Mouse (Mus musculus): ENCODE data around the gene Hrh1. TPM values are rescaled to one million over a fixed set of nuclear protein-coding genes. Genes with fewer than 3 reads are reported as not detected.

Gene Hrh1
- polyA plus RNA-seq, 1 experiment from 2014 or later = 0.06 TPM

GRCm38 (mm10) chr6:114406634-114407033, 8.9 kb downstream of the Hrh1 start:
- WGBS = 57% methylated on average over 1 of the region's 1 CpGs
- Histone ChIP-seq H3K4me1 (replicated peaks; ENCODE audit: control insufficient read depth, insufficient read depth) (no peaks in the 10 kb centered on the region), H3K4me2 (replicated peaks; ENCODE audit: low read depth) (no peak overlapping the region), H3K9ac (ENCODE audit: low read length) (no peak overlapping the region), H3K27me3 (ENCODE audit: control insufficient read depth, insufficient read depth, low read length) (no peaks in the 10 kb centered on the region), H3K27ac (replicated peaks) (no peak overlapping the region), H3K36me3 (ENCODE audit: control insufficient read depth, insufficient read depth, low read length) (no peaks in the 10 kb centered on the region), H3K4me3 (ENCODE audit: low read depth, low read length) (no peak overlapping the region), H3K9me3 (ENCODE audit: control insufficient read depth, low read length) (no peaks in the 10 kb centered on the region)
- DNase-seq (ENCODE audit: low spot score) (no peak), ATAC-seq (ENCODE audit: low FRiP score, low TSS enrichment) (no peak)
- TF ChIP-seq EP300 (optimal IDR thresholded peaks at IDR 0.05) (no peak), CTCF (IDR thresholded peaks at IDR 0.05; ENCODE audit: low read depth) (peak; percentile 73)

- DNase-seq (ENCODE audit: low spot score) (no peak), ATAC-seq (ENCODE audit: low FRiP score, low TSS enrichment) (no peak)
- H3K27ac ChIP-seq (replicated peaks) = no peak overlapping the region
- TF ChIP-seq CTCF (IDR thresholded peaks at IDR 0.05; ENCODE audit: low read depth) = no peak
- no peak for TF ChIP-seq EP300 (optimal IDR thresholded peaks at IDR 0.05)
- H3K36me3 ChIP-seq (ENCODE audit: control insufficient read depth, insufficient read depth, low read length) = no peaks in the 10 kb centered on the region
- H3K4me2 ChIP-seq (replicated peaks; ENCODE audit: low read depth) = no peak overlapping the region
- no peak overlapping the region for H3K9ac ChIP-seq (ENCODE audit: low read length)
- H3K4me1 ChIP-seq (replicated peaks; ENCODE audit: control insufficient read depth, insufficient read depth) = no peaks in the 10 kb centered on the region
- no peak overlapping the region for H3K4me3 ChIP-seq (ENCODE audit: low read depth, low read length)
- no peaks in the 10 kb centered on the region for H3K9me3 ChIP-seq (ENCODE audit: control insufficient read depth, low read length)
- WGBS = 87% methylated on average over 7 of the region's 7 CpGs
- no peaks in the 10 kb centered on the region for H3K27me3 ChIP-seq (ENCODE audit: control insufficient read depth, insufficient read depth, low read length)
Observed at GRCm38 (mm10) chr6:114407049-114407448, 9.3 kb downstream of the Hrh1 start.

GRCm38 (mm10) chr6:114408278-114408677, 10.5 kb downstream of the Hrh1 start:
- no peak overlapping the region for H3K4me3 ChIP-seq (ENCODE audit: low read depth, low read length)
- whole genome bisulfite sequencing = 29% methylated on average over 17 of the region's 17 CpGs
- DNase-seq (ENCODE audit: low spot score) (peak; percentile 54), ATAC-seq (ENCODE audit: low FRiP score, low TSS enrichment) (peak; percentile 68; the same call in 1 of the 2 replicates)
- no peak overlapping the region for H3K27ac ChIP-seq (replicated peaks)
- no peaks in the 10 kb centered on the region for H3K36me3 ChIP-seq (ENCODE audit: control insufficient read depth, insufficient read depth, low read length)
- no peaks in the 10 kb centered on the region for H3K9me3 ChIP-seq (ENCODE audit: control insufficient read depth, low read length)
- no peaks in the 10 kb centered on the region for H3K4me1 ChIP-seq (replicated peaks; ENCODE audit: control insufficient read depth, insufficient read depth)
- H3K27me3 ChIP-seq (ENCODE audit: control insufficient read depth, insufficient read depth, low read length) = no peaks in the 10 kb centered on the region
- TF ChIP-seq CTCF (IDR thresholded peaks at IDR 0.05; ENCODE audit: low read depth) (peak; percentile 46), EP300 (optimal IDR thresholded peaks at IDR 0.05) (no peak)
- H3K9ac ChIP-seq (ENCODE audit: low read length) = no peak overlapping the region
- no peak overlapping the region for H3K4me2 ChIP-seq (replicated peaks; ENCODE audit: low read depth)

GRCm38 (mm10) chr6:114411913-114412312, 14.2 kb downstream of the Hrh1 start:
- DNase-seq (ENCODE audit: low spot score) = no peak
- TF ChIP-seq CTCF (IDR thresholded peaks at IDR 0.05; ENCODE audit: low read depth) (no peak), EP300 (optimal IDR thresholded peaks at IDR 0.05) (no peak)
- Histone ChIP-seq H3K4me3 (ENCODE audit: low read depth, low read length) (no peak overlapping the region), H3K4me2 (replicated peaks; ENCODE audit: low read depth) (no peak overlapping the region), H3K4me1 (replicated peaks; ENCODE audit: control insufficient read depth, insufficient read depth) (no peaks in the 10 kb centered on the region), H3K9ac (ENCODE audit: low read length) (no peak overlapping the region), H3K36me3 (ENCODE audit: control insufficient read depth, insufficient read depth, low read length) (no peaks in the 10 kb centered on the region), H3K27ac (replicated peaks) (no peak overlapping the region), H3K27me3 (ENCODE audit: control insufficient read depth, insufficient read depth, low read length) (no peaks in the 10 kb centered on the region), H3K9me3 (ENCODE audit: control insufficient read depth, low read length) (no peaks in the 10 kb centered on the region)
- ATAC-seq (ENCODE audit: low FRiP score, low TSS enrichment) = no peak
- WGBS = 57% methylated on average over 8 of the region's 8 CpGs

GRCm38 (mm10) chr6:114414510-114414909, 16.8 kb downstream of the Hrh1 start:
- DNase-seq (ENCODE audit: low spot score) = no peak
- Histone ChIP-seq H3K4me3 (ENCODE audit: low read depth, low read length) (no peak overlapping the region), H3K9me3 (ENCODE audit: control insufficient read depth, low read length) (no peaks in the 10 kb centered on the region), H3K27ac (replicated peaks) (no peak overlapping the region), H3K36me3 (ENCODE audit: control insufficient read depth, insufficient read depth, low read length) (no peaks in the 10 kb centered on the region), H3K27me3 (ENCODE audit: control insufficient read depth, insufficient read depth, low read length) (no peaks in the 10 kb centered on the region), H3K4me2 (replicated peaks; ENCODE audit: low read depth) (no peak overlapping the region), H3K4me1 (replicated peaks; ENCODE audit: control insufficient read depth, insufficient read depth) (no peaks in the 10 kb centered on the region), H3K9ac (ENCODE audit: low read length) (no peak overlapping the region)
- no peak for ATAC-seq (ENCODE audit: low FRiP score, low TSS enrichment)
- TF ChIP-seq CTCF (IDR thresholded peaks at IDR 0.05; ENCODE audit: low read depth) (no peak), EP300 (optimal IDR thresholded peaks at IDR 0.05) (no peak)
- WGBS = 54% methylated on average over 8 of the region's 8 CpGs

- Histone ChIP-seq H3K27ac (replicated peaks) (no peak overlapping the region), H3K4me3 (ENCODE audit: low read depth, low read length) (no peak overlapping the region), H3K9me3 (ENCODE audit: control insufficient read depth, low read length) (no peaks in the 10 kb centered on the region), H3K27me3 (ENCODE audit: control insufficient read depth, insufficient read depth, low read length) (no peaks in the 10 kb centered on the region), H3K36me3 (ENCODE audit: control insufficient read depth, insufficient read depth, low read length) (no peaks in the 10 kb centered on the region), H3K9ac (ENCODE audit: low read length) (no peak overlapping the region), H3K4me1 (replicated peaks; ENCODE audit: control insufficient read depth, insufficient read depth) (no peaks in the 10 kb centered on the region), H3K4me2 (replicated peaks; ENCODE audit: low read depth) (no peak overlapping the region)
- DNase-seq (ENCODE audit: low spot score) = no peak
- ATAC-seq (ENCODE audit: low FRiP score, low TSS enrichment) = no peak
- no peak for TF ChIP-seq CTCF (IDR thresholded peaks at IDR 0.05; ENCODE audit: low read depth)
- TF ChIP-seq EP300 (optimal IDR thresholded peaks at IDR 0.05) = no peak
- 53% methylated on average over 2 of the region's 2 CpGs for WGBS
Observed at GRCm38 (mm10) chr6:114418037-114418436, 20.3 kb downstream of the Hrh1 start.

All from stomach, postnatal 0 days (tissue).